Mouse (Mus musculus) heart, postnatal 0 days (tissue): Measurements from ENCODE around the gene Slc25a38.

Source experiments
- CTCF ChIP-seq: IDR thresholded peaks from 2 replicates; pipeline ENCODE4 v1.5.1; 2016; ENCODE audit warnings: antibody characterized with exemption, control low read depth, low read depth
- EP300 ChIP-seq: IDR thresholded peaks from 2 replicates; pipeline ENCODE4 v1.6.1; 2016; ENCODE audit warnings: antibody characterized with exemption, low read depth

- no peak for TF ChIP-seq CTCF
- no peak for TF ChIP-seq EP300
These were observed 24.5 kb downstream of the Slc25a38 start for GRCm38 (mm10) chr9:120134529-120135160.
